Mouse (Mus musculus) layer of hippocampus, adult 9-10 months (tissue): ENCODE measurements around the gene Mbnl2.

ENCODE experiments used
- DNase-seq: peaks from one replicate; pipeline ENCODE4 v3.0.0; 2022; ENCODE audit warnings: low spot score

Gene Mbnl2

DNA sequence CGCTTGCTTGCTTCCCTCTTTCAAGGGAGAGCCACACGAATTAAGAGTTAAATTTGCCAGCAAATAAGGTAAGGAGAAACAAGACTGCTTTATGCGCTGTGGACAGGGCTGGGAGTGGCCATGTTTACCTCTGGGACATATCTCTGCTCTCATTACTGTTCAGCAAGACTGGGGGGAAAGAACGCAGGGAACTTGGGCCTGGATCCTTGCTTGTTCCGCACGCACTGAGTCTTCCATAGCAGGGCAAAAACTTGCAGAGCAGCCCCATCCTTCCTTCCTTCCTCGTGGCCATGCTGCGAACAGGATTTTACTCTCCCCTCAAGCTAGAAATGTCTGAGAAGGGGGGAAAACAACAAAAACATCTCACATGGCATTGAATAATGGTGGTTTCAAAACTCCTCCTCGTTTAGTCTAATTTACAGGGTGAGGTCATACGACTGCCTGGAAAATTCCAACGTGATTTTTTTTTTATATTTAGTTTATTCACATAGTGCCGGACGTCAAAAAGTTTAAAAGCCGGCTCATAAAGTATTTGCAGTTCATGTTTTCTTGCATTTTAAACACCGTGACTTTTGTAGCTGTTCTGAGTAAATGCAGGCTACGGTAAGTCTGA, 21.8 kb downstream of the Mbnl2 start:
- no peak for DNase-seq

DNA sequence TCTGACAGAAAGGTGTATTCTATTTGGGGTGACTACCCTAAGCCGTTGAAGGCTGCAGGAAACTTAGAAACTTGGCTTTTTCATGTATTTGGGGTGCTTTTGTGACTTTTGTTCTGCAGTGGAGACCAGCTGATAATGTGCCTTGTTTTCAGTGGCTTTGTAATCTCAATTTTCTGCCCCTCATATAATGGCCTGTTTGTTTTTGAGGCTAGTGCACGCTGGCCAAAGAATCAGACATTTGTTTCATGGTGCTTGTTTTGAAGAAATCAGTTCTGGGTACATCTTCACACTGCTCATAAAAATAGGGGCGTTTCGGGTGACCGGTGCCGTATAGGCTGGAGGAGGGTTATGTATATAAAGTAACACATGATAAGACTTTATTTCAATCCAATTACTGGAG, 22.4 kb downstream of the Mbnl2 start:
- no peak for DNase-seq

DNA sequence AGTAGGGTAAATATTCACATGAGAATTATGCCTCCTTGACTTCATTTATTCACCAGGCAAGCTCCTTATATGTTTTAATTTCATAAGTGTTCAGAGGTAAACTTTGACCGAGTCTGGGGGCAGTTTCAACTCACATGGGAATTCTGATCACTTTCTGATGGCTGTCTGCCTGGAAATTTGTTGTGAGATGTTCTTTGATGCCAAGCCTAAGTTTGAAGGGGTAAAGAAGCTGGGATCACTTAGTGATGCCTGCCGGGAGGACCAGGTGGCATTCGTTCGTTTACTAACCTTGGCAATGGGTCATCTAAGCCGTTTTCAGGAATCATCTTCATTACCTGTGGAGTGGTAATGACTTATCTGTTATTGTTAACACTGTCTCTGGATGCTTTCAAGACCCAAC, 23.0 kb downstream of the Mbnl2 start:
- no peak for DNase-seq

DNA sequence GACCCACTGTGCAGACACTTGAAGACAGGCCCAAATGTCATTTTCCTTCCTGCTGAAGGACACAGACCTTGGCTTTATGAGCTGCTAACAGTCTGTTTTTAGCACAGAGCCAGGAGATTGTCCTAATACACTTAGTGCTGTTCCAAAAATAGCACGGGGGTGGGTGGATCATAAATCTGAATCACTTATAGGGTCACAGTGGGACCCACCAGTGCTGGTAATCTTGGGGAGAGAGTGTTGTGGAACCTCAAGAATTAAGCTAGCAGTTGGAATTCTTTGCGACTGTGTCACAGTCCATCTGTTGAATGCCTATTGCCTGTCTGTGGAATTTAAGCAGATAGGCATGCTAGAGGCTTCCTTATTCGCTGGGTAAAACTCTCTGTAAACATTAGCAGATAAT, 24.2 kb downstream of the Mbnl2 start:
- no peak for DNase-seq

DNA sequence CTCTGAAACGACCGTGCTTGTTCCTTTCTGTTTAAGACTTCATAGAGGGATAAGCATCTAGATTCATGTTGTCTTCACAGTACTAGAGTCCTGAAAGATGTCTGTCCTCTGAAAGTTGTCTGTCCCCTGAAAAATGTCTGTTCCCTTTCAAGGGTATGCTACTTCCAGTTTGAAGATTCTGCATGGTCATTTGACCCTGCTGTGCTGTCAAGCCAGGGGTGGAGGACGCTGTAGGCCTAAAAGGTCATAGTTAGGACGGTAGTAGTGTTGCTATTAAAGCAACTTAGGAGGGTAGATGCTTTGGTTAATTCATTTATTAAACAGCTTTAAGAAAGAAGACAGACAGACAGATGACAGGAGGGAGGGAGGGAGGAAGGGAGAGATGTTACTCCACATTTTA, 24.7 kb downstream of the Mbnl2 start:
- DNase-seq, result no peak

DNA sequence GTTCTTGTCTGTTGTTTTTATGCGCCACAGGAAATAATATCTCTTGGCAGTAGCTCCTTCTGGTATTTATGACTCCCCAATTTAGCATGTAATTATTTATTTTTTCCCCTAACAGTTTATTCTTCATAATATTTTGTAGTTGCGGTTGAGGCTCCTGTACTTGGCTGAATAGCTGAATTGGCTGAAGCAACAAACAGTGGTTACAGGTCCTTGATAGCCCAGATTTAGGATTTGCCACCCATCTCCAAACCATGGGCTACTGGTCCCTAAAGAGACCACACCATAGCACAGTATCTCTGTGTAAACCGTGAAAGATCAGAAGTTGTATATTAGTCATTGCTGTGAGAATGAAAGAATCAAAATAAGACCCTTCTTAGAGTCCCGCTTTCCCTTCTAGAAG, 25.3 kb downstream of the Mbnl2 start:
- DNase-seq, result no peak

DNA sequence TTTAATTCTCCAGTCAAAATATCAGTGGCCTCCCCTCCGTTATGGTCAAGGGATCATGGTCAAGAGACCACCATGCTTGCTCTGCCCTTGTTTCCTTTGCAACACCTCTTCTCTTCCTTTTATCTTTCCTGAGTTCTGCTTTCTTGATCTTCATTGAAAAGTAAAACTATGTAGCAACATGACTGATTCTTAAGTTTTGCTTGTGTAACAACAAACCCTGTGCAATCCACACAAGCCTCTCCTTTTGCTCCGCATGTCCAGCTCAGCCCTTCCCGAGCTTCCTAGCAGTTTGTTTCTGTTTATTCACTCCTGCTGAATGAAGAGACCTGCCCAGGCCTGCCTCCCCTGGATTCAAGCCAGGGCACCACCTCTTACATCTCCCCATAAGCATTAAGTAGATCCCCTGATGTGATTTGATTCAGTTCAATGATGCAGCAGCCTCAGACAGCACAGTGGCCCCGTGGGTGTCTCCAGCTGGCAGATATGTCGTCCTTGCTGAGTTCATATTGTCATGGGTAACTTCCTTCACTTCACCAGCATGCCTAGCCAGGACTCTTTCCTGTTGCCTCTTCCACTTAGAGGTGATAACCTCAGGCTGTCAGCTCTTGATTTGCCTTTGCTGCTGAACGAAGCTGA, 27.6 kb downstream of the Mbnl2 start:
- DNase-seq, result no peak

DNA sequence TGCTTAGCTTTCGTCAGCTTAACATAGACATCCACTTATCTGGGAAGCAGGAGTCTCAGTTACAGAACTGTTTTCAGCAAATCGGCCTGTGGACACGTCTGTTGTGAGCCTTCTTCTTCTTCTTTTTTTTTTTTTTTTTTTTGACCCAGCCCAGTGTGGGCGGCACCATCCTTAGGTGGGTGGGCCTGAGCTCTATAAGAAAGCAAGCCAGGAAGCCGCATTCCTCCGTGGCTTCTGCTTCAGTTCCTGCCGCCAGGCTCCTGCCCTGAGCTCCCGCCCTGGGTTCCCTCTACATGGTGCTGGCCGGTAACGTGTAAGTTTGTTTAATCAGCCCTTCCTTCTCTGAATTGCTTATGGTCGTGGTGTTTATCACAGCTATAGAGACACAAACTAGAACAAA, 30.8 kb downstream of the Mbnl2 start:
- no peak for DNase-seq

DNA sequence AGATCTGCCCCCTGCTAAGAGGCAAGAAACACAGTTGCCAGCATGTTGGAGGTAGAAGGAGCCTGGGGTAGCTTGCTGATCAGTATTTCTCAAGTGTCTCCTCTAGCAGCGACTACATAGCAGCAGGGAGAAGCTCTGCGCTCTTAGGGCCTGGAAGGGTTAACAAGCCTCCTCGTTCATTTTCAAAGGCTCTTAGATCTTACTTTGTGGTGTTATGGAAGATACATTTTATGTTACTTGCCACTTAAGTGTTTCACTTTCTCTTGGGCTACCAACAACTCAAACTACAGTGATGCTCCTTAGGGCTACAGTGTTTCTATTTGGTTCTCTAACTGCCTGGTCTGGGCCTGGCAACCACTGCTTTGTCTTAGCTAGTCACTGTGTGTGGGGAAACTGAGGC, 31.9 kb downstream of the Mbnl2 start:
- DNase-seq, result no peak

DNA sequence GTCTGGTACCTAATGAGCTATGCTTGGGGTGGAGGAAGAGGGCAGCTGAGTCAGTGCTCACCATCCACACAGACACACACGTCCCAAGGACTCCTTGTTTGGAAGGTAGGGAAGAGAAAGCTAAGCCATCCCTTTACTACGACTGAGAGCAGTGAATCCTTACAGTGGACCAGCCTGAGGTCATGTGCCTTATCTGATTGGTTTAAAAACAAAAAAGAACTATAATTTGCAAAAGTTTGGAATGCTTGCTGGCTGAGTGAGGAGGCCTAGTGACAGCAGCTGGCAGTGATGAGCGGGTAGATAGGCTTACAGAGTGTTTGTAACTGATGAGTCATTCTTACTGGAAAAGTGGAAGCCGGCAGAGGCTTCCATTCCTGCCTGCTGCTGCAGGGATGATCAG, 32.5 kb downstream of the Mbnl2 start:
- no peak for DNase-seq

DNA sequence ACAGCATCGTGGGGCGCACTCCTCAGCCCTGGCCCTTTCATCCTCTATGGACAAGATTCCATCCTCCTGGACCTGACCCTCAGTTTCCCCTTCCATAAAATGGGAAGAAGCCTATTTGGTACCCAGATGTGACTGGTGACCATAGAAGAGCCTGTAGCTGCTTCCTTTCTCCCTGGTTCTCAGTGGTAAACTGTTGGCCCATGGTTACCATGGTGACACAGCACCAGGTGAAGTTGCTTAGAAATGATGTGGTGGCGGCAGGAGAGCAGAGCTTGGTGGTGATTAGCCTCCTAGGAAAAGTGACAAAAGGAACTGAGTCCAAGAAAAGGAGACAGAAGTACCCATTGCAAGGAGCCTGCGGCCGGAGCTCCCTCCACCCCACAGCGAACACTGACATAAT, 34.2 kb downstream of the Mbnl2 start:
- DNase-seq, result no peak

DNA sequence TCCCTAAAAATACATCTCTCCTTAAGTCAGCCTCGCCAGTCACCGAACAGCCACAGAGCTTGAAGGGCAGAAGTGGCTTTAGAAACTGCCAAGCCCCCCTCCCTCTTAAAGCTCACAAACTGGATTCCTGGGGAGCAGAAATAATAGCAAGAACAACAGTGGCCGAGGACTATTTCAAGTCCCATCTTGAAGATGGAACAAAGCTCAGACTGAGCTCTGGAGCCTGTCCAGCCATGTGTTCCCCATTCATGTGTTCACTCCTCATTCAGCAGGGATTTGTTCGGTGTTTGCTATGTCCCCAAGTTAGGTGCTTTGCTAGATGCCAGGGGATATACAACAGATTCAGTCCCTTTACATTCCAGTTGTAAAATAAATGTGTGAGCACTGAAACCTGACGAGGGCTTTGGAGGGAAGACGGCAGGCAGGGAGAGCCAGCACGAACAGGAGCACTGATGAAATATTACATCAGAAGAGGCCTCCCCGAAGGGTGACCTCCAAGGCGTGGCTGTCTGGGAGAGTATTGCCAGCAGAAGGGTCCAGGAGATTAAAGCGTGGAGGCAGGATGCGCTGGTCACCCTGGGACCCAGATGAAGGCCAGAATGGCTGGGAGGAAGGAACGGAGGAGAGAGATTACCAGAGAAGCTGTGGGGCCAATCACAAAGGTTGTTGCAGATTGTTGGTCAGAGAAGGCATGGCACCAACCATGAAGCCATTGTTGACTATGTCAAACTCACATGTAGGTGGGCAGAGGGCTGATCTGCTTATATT, 36.0 kb downstream of the Mbnl2 start:
- DNase-seq, result no peak

DNA sequence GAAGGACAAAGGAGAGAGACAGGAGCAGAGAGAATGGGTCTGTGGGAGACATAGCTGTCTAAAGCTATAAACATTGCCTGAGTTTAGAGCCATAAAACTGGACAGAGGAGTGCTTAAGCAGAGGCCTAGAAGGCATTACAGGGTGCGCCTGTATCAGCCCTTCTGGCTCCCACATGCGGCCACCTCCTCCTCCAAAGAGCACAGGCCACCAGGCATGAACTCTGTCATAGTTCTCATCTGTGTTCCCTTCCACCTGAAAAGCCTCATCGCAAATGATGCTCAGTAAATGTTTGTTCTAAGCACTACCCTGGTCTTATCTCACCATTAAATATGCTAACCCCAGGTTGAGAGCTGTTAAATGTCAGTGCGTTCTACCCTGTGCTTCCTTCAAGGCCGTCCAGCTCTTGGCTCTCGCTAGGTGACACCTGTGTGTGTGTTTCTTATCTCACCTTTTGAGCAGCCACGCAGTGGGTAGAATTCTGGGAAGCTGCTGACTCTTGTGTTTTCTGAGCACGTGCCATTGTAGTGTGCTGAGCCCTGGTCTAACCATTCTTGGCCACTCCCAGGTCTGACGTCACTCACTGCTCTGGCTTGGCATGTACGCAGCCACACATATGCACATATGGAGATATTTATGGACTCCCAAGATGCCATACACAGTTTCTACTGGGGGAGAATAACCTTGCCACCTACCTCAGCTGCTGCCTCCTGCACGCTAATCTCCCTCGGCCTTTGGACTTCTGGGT, 37.4 kb downstream of the Mbnl2 start:
- no peak for DNase-seq

DNA sequence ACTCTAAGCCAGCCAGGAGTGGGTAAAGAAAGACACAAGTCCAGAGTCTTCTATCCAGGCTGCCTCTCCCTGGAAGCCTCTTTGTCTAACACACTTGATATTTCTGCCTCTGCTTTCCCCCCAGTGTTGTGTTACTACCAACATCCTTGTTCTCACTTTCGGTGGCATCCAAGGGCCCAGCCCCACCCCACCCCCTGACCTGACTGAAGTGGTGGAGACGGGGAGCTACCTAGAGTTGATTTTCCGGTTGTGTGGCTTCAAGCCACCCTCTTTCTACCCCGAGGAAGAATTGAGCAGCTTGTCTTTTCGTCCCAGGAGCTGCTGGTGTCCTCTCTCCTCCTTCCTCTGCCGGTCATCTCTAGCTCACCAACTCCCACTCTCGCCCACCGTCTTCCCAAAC, 38.0 kb downstream of the Mbnl2 start:
- DNase-seq, result no peak

DNA sequence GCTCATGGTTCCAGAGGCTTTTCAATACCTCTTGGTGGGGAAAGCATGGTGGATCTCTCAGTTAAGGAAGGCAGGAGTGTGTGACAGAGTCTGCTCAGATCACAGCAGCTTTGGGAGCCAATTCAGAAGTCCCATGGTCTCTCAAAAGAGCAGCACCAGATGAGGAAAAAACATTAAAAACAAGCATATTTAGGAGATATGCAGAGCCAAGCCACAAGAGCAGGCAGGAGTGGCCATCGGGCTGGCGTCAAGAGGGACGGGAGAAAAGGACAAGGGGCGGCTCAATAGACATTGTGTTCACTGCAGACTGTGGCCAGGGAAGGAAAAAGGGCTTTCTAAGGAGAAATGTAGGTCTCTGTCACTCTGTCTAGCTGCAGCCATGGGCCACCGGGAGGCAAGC, 40.3 kb downstream of the Mbnl2 start:
- no peak for DNase-seq

DNA sequence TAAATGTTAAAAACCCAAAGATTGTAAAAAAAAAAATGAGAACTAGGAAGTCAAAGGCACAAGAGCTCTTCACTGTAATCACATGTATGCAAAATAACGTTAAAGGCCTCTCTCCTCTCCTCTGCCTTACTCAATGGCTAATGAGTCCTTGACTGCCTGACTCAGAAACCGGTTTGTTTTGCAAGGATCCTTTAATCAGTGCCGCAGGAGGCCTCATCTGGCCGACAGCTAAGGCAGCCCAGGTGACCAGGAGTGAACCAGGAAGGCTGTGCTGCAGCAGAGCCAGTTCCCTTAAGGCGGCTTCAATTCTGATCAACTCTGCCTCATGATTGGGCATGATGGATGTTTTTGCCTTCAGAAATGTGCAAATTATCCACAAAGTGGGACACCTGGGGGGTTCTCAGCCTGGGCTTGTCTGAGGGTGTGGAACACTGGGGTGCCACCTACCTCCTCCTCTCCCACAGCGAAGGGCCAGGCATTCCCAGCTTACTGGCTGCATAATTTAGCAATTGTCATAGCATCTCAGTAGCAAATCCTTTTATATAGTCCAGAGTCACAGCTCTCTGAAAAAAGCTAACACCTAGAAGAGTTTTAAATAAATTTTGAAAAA, 43.0 kb downstream of the Mbnl2 start:
- DNase-seq, result no peak

DNA sequence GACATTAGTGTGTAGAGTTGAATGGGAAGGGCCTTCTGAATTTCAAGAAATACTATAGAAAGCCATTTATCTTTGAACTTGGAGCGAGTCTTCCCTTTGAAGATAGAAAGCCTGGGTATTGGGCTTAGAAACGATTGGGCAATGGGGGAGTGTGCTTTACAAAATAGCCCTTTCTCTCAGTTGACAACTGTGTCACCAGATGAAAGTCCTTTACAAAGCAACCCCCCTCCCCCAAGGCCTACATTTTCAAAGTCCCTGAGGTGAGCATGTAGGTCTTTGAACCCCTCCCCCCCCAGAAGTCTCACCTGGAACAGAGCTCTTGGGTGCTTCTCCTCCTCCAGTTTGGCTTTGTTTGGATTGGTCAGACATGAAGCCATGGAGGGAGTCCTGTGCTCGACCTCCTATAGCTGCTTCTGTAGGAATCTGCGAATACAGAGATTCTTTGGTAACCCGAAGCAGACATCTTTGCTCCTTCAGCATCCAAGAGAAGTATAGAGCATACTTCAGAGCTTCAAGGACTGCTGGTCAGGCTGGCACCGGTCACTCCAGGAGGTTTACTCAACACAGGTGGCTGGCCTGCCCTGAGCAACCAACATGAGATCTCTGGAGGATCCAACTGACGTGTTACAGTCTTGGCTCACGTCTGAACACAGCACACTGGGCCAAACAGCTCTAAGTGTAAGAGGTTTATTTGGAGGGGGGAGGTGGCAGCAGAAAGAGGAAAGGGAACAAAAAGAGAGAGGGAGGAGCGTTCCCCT, 43.7 kb downstream of the Mbnl2 start:
- DNase-seq, result no peak

DNA sequence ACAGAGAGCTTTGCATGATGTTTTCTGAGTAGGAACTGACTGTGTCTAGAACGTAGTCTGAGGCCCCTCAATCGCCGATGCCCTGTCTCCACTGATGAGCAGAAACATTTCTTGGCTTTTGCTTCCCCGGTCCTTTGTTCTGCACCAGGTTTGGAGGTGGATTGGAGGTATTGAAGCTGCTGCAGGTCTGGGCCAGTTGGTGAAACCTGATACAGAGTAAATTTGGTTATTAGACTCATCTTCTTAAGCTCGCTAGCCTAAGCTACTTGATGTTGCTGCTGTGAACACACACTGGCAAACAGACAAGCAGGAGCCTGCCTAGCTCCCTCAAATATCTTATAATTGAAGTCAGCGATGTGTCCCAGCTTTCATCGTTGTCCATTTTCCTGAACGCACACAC, 46.6 kb downstream of the Mbnl2 start:
- no peak for DNase-seq

DNA sequence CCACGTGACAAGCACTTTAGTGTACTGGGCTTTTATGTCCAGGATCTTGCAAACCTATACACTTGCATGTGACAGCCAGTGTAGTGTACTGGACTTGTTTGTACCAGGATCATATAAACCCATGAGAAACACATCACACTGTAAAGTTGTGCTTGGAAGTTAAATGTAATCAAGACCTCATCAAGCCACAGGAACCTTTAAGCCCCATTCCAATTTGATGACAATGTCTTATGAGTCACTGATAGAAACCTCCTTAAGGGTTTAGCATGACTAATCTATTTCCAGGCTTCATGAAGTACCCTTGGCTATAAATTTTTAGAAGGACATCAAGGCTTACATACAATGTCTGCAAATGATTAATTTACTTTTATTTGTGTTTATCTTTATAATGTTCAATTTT, 47.6 kb downstream of the Mbnl2 start:
- DNase-seq, result no peak

DNA sequence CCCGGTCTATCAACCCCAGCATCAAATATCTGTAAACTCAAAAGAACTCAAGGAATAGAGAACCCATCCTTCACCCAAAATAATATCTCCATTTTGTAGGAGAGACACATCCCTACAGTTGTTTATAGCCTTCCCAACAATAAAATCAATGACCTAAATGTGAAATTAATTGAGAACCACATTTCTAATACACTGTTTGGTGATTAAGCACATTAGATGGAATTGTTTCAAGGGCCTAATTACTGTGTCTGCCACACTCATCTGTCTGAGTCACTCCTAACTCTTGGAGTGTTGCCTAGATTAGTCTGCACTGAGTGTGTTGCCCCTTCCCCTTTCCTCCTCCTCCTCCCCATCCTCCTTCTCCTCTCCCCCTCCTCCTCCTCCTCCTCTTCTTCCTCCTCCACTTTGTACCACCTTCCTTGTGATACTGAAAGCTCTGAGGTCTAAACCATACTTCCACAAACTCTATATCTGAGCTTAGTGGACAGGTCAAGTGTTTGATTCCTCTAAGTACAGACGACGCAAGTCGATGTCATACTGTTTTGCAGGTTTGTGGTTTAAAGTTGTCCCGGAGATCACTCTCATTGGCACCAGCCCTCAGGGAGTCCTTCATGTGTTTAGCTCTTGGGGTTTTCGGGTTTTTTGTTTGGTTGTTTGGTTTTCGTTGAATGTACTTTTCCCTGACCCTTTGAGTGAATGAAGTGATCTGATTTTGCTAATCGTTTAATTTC, 48.8 kb downstream of the Mbnl2 start:
- DNase-seq, result no peak

DNA sequence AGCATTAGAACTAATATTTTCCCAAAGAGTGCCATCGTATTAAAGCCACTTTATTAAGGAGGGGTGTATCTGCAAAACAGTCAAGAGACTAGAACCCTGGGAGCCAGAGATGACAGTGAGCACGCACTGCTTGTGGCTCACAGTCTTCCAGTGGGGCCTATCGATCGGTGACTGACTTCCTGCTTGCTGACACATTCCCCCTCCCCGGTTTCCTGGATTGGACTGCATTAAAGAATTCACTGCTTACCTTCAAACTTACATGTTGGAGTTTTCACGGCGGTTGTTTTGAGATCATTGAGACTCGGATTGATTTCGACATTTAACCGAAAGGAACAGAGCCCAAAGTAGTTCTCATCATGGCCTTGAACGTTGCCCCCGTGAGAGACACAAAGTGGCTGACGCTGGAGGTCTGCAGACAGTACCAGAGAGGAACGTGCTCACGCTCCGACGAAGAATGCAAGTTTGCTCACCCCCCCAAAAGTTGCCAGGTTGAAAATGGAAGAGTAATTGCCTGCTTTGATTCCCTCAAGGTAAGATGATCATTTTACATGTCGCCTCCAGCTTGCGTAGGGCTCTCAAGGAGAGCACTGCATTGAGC, 49.5 kb downstream of the Mbnl2 start:
- no peak for DNase-seq
